15 mouse cellular contexts compared by ENCODE assay signal in the genomic region with DNA sequence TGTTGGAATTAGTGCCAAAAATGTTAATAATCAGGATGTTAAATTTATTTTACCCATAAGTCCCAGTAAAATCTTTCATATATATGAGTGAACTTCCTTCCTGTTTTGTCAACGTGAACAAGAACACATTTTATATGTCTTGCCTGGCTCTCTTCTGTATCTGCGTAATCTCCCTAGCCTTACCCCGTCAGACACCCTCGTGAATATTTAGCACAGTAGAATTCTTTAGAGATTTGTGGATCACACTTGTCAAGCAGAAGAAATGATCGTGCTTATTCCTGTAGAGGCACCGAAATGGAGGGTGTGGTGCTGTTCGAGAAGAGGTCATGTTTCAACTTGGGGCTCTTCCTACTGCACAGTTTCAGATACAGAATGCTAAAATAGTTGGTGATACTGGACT.
A peak's percentile ranks its signal among the peaks of the same experiment; 100 is the strongest.
DNase-seq lines count a peak whose midpoint lies in the region; ATAC-seq and TF ChIP-seq lines count a peak whose summit lies in the region.
"Had no signal": no experiment of that assay in that cellular context is flagged by ENCODE, and none has a peak within 500 bp of the region (broad histone marks: within the 10 kb centered on the region; RNA-seq: fewer than 3 reads in every experiment).

No protein-coding gene starts in this region.

- H3K4me1 ChIP-seq in forebrain, embryonic 14.5 days (ENCODE audit: control insufficient read depth, insufficient read depth, low read length), result peaks cover 21% of the 10 kb centered on the region
- peaks cover 15% of the 10 kb centered on the region for H3K4me1 ChIP-seq in hindbrain, embryonic 16.5 days (ENCODE audit: control insufficient read depth, insufficient read depth, low read depth, low read length)
- peaks cover 13% of the 10 kb centered on the region for H3K4me1 ChIP-seq in neural tube, embryonic 12.5 days
- H3K4me1 ChIP-seq: embryonic facial prominence, embryonic 15.5 days; limb, embryonic 15.5 days had no signal

- no peak overlapping the region for H3K4me3 ChIP-seq in left cerebral cortex, adult 2 months
- no peak overlapping the region for H3K4me3 ChIP-seq in forebrain, embryonic 14.5 days (ENCODE audit: low read depth, low read length)
- H3K4me3 ChIP-seq in hindbrain, embryonic 16.5 days (ENCODE audit: low read length), result no peak overlapping the region
- H3K4me3 ChIP-seq in neural tube, embryonic 12.5 days, result no peak overlapping the region
- H3K4me3 ChIP-seq: embryonic facial prominence, embryonic 15.5 days; limb, embryonic 15.5 days had no signal

- peak overlapping the region; percentile 28; the same call in 1 of the 2 replicates for H3K4me2 ChIP-seq in forebrain, embryonic 14.5 days (ENCODE audit: low read length)
- H3K4me2 ChIP-seq in hindbrain, embryonic 16.5 days (ENCODE audit: low read length), result no peak overlapping the region
- H3K4me2 ChIP-seq in neural tube, embryonic 12.5 days (replicated peaks), result no peak overlapping the region
- H3K4me2 ChIP-seq: embryonic facial prominence, embryonic 15.5 days; limb, embryonic 15.5 days had no signal

- WGBS in forebrain, embryonic 14.5 days, result 65% methylated on average over 7 of the region's 7 CpGs
- 43% methylated on average over 7 of the region's 7 CpGs for WGBS in hindbrain, embryonic 16.5 days
- 60% methylated on average over 7 of the region's 7 CpGs for WGBS in neural tube, embryonic 12.5 days

- H3K36me3 ChIP-seq in forebrain, embryonic 14.5 days (ENCODE audit: control insufficient read depth, insufficient read depth, low read length), result no peaks in the 10 kb centered on the region
- H3K36me3 ChIP-seq in hindbrain, embryonic 16.5 days (ENCODE audit: control insufficient read depth, insufficient read depth, low read length), result no peaks in the 10 kb centered on the region
- H3K36me3 ChIP-seq in neural tube, embryonic 12.5 days, result no peaks in the 10 kb centered on the region
- H3K36me3 ChIP-seq: embryonic facial prominence, embryonic 15.5 days; G1E; limb, embryonic 15.5 days had no signal

- no peaks in the 10 kb centered on the region for H3K27me3 ChIP-seq in forebrain, embryonic 14.5 days (replicated peaks; ENCODE audit: control insufficient read depth, insufficient read depth, low read length)
- H3K27me3 ChIP-seq in hindbrain, embryonic 16.5 days (replicated peaks; ENCODE audit: control insufficient read depth, insufficient read depth, low read length), result no peaks in the 10 kb centered on the region
- no peaks in the 10 kb centered on the region for H3K27me3 ChIP-seq in neural tube, embryonic 12.5 days (replicated peaks)
- H3K27me3 ChIP-seq: embryonic facial prominence, embryonic 15.5 days; limb, embryonic 15.5 days had no signal

- intact Hi-C loops in left cerebral cortex, adult 2 months (cut with DNase I), result loop anchor here (2.0 kb wide), 1 partner anchor 26 kb away; no protein-coding TSS in a partner anchor

- peak; percentile 30; the same call in 1 of the 2 replicates for ATAC-seq in forebrain, embryonic 14.5 days
- peak; percentile 27; the same call in 1 of the 2 replicates for ATAC-seq in hindbrain, embryonic 16.5 days
- peak; percentile 49; the same call in 1 of the 2 replicates for ATAC-seq in neural tube, embryonic 12.5 days (ENCODE audit: low FRiP score, low read depth)
- ATAC-seq: intestine, embryonic 16.5 days had no signal

- peak overlapping the region; percentile 72 for H3K27ac ChIP-seq in left cerebral cortex, adult 2 months
- H3K27ac ChIP-seq in forebrain, embryonic 14.5 days (ENCODE audit: low read depth, low read length), result peak overlapping the region; percentile 52
- peak overlapping the region; percentile 64 for H3K27ac ChIP-seq in hindbrain, embryonic 16.5 days (ENCODE audit: low read depth, low read length)
- no peak overlapping the region for H3K27ac ChIP-seq in neural tube, embryonic 12.5 days
- H3K27ac ChIP-seq: embryonic facial prominence, embryonic 15.5 days; limb, embryonic 15.5 days had no signal

- no peaks in the 10 kb centered on the region for H3K9me3 ChIP-seq in forebrain, embryonic 14.5 days (replicated peaks; ENCODE audit: control insufficient read depth, low read length)
- H3K9me3 ChIP-seq in hindbrain, embryonic 16.5 days (ENCODE audit: control insufficient read depth, low read length), result no peaks in the 10 kb centered on the region
- no peaks in the 10 kb centered on the region for H3K9me3 ChIP-seq in neural tube, embryonic 12.5 days
- H3K9me3 ChIP-seq: embryonic facial prominence, embryonic 15.5 days; G1E; limb, embryonic 15.5 days had no signal

- no peak for TF ChIP-seq CTCF in left cerebral cortex, adult 2 months (IDR thresholded peaks at IDR 0.05)

- H3K9ac ChIP-seq in forebrain, embryonic 14.5 days (ENCODE audit: low read length), result no peak overlapping the region
- no peak overlapping the region for H3K9ac ChIP-seq in hindbrain, embryonic 16.5 days (ENCODE audit: low read depth, low read length)
- no peak overlapping the region for H3K9ac ChIP-seq in neural tube, embryonic 12.5 days
- H3K9ac ChIP-seq: embryonic facial prominence, embryonic 15.5 days; limb, embryonic 15.5 days had no signal

- no peak for DNase-seq in left cerebral cortex, adult 2 months (ENCODE audit: extremely low spot score in 1 of 2, low spot score in 2 of 2)
- no peak for DNase-seq in left cerebral cortex, adult 9 months (ENCODE audit: low spot score in 2 of 2)
- no peak for DNase-seq in forebrain, embryonic 14.5 days (ENCODE audit: low spot score)
- DNase-seq in heart, adult 11 months, result no peak
- no peak for DNase-seq in spleen, postnatal 4 days (ENCODE audit: low spot score in 2 of 2)
- DNase-seq: adrenal gland, adult 8-10 months; heart, postnatal 10 days; kidney, postnatal 25 days; lung, adult 18-20 months had no signal
